Mouse (Mus musculus): ENCODE data around the gene Cldn6. TPM values are rescaled to one million over a fixed set of nuclear protein-coding genes. Genes with fewer than 3 reads are reported as not detected.

Gene Cldn6
- polyA plus RNA-seq, 1 experiment from 2014 or later = 0.42 TPM

DNA sequence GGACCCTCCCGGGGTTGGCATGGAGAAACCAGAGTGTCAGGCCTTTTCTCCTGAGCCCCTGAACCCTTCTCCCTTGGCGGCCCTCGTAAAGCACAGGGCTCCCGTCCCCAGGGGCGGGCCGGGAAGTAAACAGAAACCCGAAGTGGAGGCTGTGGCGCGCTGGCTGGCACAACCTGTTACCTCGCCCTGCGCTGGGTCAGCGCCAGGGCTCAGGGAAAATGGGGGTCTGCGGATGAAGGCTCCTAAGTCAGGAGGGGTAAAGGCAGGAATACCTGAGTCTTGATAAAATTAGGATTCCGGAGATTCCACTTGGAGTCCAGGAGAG lies 18.2 kb upstream of the Cldn6 start:
- H3K27me3 ChIP-seq (replicated peaks; ENCODE audit: control insufficient read depth, insufficient read depth, low read length) = peaks cover 4% of the 10 kb centered on the region; the same call in 1 of the 2 replicates
- H3K4me3 ChIP-seq (ENCODE audit: low read depth, low read length) = peak overlapping the region; percentile 55
- no peak for TF ChIP-seq CTCF (IDR thresholded peaks at IDR 0.05; ENCODE audit: low read depth)
- H3K27ac ChIP-seq (ENCODE audit: low read depth, low read length) = no peak overlapping the region
- WGBS = 4% methylated on average over 14 of the region's 14 CpGs
- no peaks in the 10 kb centered on the region for H3K4me1 ChIP-seq (replicated peaks; ENCODE audit: control insufficient read depth, insufficient read depth, low read length)
- peaks cover 7% of the 10 kb centered on the region; the same call in 1 of the 2 replicates for H3K36me3 ChIP-seq (ENCODE audit: control insufficient read depth, insufficient read depth)
- H3K9me3 ChIP-seq (ENCODE audit: control insufficient read depth) = no peaks in the 10 kb centered on the region
- peak overlapping the region; percentile 80 for H3K4me2 ChIP-seq (replicated peaks; ENCODE audit: low read depth)
- H3K9ac ChIP-seq (ENCODE audit: low read depth, low read length) = peak overlapping the region; percentile 45
- ATAC-seq = peak; percentile 49

DNA sequence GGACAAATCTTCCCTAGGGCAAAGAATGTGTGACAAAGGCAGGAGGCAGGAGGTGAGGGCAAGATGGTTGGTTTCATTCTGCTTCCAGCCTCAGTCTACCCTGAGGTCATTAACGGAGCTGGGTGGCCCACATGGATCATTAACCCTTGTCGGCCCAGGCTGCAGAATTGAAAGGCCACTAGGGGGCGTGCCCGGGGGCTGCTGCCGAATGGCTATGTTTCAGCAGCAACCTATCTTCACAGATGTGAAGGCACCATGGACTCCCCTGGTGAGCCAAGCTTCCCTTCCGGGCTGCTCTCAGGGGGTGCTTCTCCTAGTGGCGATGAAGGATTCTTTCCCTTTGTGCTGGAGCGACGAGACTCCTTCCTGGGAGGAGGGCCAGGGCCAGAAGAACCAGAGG lies 17.5 kb upstream of the Cldn6 start:
- no peaks in the 10 kb centered on the region for H3K9me3 ChIP-seq (ENCODE audit: control insufficient read depth)
- no peak overlapping the region for H3K27ac ChIP-seq (ENCODE audit: low read depth, low read length)
- H3K27me3 ChIP-seq (replicated peaks; ENCODE audit: control insufficient read depth, insufficient read depth, low read length) = peaks cover 4% of the 10 kb centered on the region; the same call in 1 of the 2 replicates
- H3K4me1 ChIP-seq (replicated peaks; ENCODE audit: control insufficient read depth, insufficient read depth, low read length) = no peaks in the 10 kb centered on the region
- ATAC-seq = no peak
- WGBS = 4% methylated on average over 9 of the region's 9 CpGs
- peaks cover 12% of the 10 kb centered on the region; the same call in 1 of the 2 replicates for H3K36me3 ChIP-seq (ENCODE audit: control insufficient read depth, insufficient read depth)
- TF ChIP-seq CTCF (IDR thresholded peaks at IDR 0.05; ENCODE audit: low read depth) = peak; percentile 68
- H3K4me3 ChIP-seq (ENCODE audit: low read depth, low read length) = peak overlapping the region; percentile 55; the same call in 1 of the 2 replicates
- H3K4me2 ChIP-seq (replicated peaks; ENCODE audit: low read depth) = peak overlapping the region; percentile 80
- no peak overlapping the region for H3K9ac ChIP-seq (ENCODE audit: low read depth, low read length)

DNA sequence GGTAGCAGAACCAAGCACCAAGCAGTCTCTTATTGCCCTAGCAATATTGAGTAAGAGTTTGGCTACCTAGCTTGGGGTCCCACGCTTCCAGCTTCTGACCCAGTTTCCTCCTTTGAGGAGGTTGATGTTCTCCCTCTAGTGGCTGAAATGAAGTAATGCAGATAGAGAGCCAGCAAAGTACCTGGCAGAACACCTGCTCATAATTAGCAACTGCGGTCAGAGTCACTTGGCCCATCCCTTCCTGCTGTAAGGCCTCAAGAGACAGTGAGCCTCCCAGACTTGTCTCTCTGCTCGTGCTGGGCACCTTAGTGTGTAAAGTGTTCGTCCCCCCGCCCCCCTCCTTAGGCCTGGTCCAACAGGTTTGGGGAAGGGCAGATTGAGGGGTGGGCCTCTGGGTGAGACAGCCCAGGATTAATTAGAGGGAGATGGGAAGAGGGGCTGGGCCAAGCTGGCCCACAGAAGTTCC lies 14.5 kb upstream of the Cldn6 start:
- H3K9ac ChIP-seq (ENCODE audit: low read depth, low read length) = no peak overlapping the region
- peaks cover 42% of the 10 kb centered on the region for H3K36me3 ChIP-seq (ENCODE audit: control insufficient read depth, insufficient read depth)
- H3K9me3 ChIP-seq (ENCODE audit: control insufficient read depth) = no peaks in the 10 kb centered on the region
- WGBS = 5% methylated on average over 5 of the region's 5 CpGs
- TF ChIP-seq CTCF (IDR thresholded peaks at IDR 0.05; ENCODE audit: low read depth) = peak; percentile 86
- no peak overlapping the region for H3K4me2 ChIP-seq (replicated peaks; ENCODE audit: low read depth)
- H3K4me1 ChIP-seq (replicated peaks; ENCODE audit: control insufficient read depth, insufficient read depth, low read length) = no peaks in the 10 kb centered on the region
- H3K27me3 ChIP-seq (replicated peaks; ENCODE audit: control insufficient read depth, insufficient read depth, low read length) = peaks cover 3% of the 10 kb centered on the region; the same call in 1 of the 2 replicates
- no peak overlapping the region for H3K27ac ChIP-seq (ENCODE audit: low read depth, low read length)
- peak; percentile 42; the same call in 1 of the 2 replicates for ATAC-seq
- no peak overlapping the region for H3K4me3 ChIP-seq (ENCODE audit: low read depth, low read length)

GRCm38 (mm10) chr17:23665511-23665910 lies 13.5 kb upstream of the Cldn6 start:
- Histone ChIP-seq H3K27me3 (replicated peaks; ENCODE audit: control insufficient read depth, insufficient read depth, low read length) (no peaks in the 10 kb centered on the region; the same call in 1 of the 2 replicates), H3K9ac (ENCODE audit: low read depth, low read length) (no peak overlapping the region), H3K9me3 (ENCODE audit: control insufficient read depth) (no peaks in the 10 kb centered on the region), H3K36me3 (ENCODE audit: control insufficient read depth, insufficient read depth) (peaks cover 48% of the 10 kb centered on the region), H3K4me1 (replicated peaks; ENCODE audit: control insufficient read depth, insufficient read depth, low read length) (no peaks in the 10 kb centered on the region), H3K4me2 (replicated peaks; ENCODE audit: low read depth) (no peak overlapping the region), H3K27ac (ENCODE audit: low read depth, low read length) (no peak overlapping the region), H3K4me3 (ENCODE audit: low read depth, low read length) (no peak overlapping the region)
- no peak for ATAC-seq
- WGBS = 82% methylated on average over 14 of the region's 14 CpGs
- no peak for TF ChIP-seq CTCF (IDR thresholded peaks at IDR 0.05; ENCODE audit: low read depth)

- no peak for ATAC-seq
- 92% methylated on average over 7 of the region's 7 CpGs for WGBS
- TF ChIP-seq CTCF (IDR thresholded peaks at IDR 0.05; ENCODE audit: low read depth) = no peak
These were observed 8.5 kb upstream of the Cldn6 start for GRCm38 (mm10) chr17:23670516-23671074.

DNA sequence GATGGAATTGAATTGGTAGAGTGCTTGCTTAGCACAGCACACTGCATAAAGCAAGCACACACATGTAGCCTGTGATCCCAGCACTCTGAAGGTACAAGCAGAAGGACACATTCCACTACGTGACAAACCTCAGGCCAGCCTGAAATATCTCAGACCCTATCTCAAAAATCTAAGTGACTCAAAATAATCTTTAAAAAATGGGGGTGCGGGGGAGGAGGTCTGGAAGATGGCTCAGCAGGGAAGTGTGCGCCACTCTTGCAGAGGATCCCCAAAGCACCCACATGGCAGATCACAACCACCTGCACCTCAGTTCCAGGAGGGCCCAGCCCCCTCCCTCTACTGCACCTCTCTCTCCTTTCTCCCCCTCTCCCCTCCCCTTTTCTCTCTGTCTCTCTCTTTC lies 7.5 kb upstream of the Cldn6 start:
- Histone ChIP-seq H3K27me3 (replicated peaks; ENCODE audit: control insufficient read depth, insufficient read depth, low read length) (no peaks in the 10 kb centered on the region), H3K4me1 (replicated peaks; ENCODE audit: control insufficient read depth, insufficient read depth, low read length) (peaks cover 20% of the 10 kb centered on the region), H3K9ac (ENCODE audit: low read depth, low read length) (no peak overlapping the region), H3K36me3 (ENCODE audit: control insufficient read depth, insufficient read depth) (peaks cover 36% of the 10 kb centered on the region), H3K4me3 (ENCODE audit: low read depth, low read length) (no peak overlapping the region), H3K9me3 (ENCODE audit: control insufficient read depth) (no peaks in the 10 kb centered on the region), H3K4me2 (replicated peaks; ENCODE audit: low read depth) (no peak overlapping the region), H3K27ac (ENCODE audit: low read depth, low read length) (no peak overlapping the region)
- TF ChIP-seq CTCF (IDR thresholded peaks at IDR 0.05; ENCODE audit: low read depth) = no peak
- WGBS = 88% methylated on average over 3 of the region's 3 CpGs
- ATAC-seq = no peak

More at GRCm38 (mm10) chr17:23670516-23671074, 8.5 kb upstream of the Cldn6 start:
- Histone ChIP-seq H3K36me3 (ENCODE audit: control insufficient read depth, insufficient read depth) (peaks cover 44% of the 10 kb centered on the region), H3K4me2 (replicated peaks; ENCODE audit: low read depth) (no peak overlapping the region), H3K27me3 (replicated peaks; ENCODE audit: control insufficient read depth, insufficient read depth, low read length) (no peaks in the 10 kb centered on the region), H3K9me3 (ENCODE audit: control insufficient read depth) (no peaks in the 10 kb centered on the region), H3K27ac (ENCODE audit: low read depth, low read length) (no peak overlapping the region), H3K4me3 (ENCODE audit: low read depth, low read length) (no peak overlapping the region), H3K9ac (ENCODE audit: low read depth, low read length) (no peak overlapping the region), H3K4me1 (replicated peaks; ENCODE audit: control insufficient read depth, insufficient read depth, low read length) (peaks cover 12% of the 10 kb centered on the region)
